Mouse (Mus musculus) bone marrow, adult 2 months (tissue): ENCODE data around the gene Foxn3.

Source experiments
- CTCF ChIP-seq: fragments of 200-500 bp; IDR thresholded peaks from 2 replicates; pipeline ENCODE4 v1.5.1; 2011; ENCODE audit warnings: low read length, control low read depth; ENCODE audit not compliant: control insufficient read depth, insufficient read depth
- POLR2A ChIP-seq: fragments of 200-500 bp; IDR thresholded peaks from 2 replicates; pipeline ENCODE4 v1.6.1; 2011; ENCODE audit warnings: low read depth, mild to moderate bottlenecking, control low read depth, low read length, borderline replicate concordance; ENCODE audit not compliant: control insufficient read depth

DNA sequence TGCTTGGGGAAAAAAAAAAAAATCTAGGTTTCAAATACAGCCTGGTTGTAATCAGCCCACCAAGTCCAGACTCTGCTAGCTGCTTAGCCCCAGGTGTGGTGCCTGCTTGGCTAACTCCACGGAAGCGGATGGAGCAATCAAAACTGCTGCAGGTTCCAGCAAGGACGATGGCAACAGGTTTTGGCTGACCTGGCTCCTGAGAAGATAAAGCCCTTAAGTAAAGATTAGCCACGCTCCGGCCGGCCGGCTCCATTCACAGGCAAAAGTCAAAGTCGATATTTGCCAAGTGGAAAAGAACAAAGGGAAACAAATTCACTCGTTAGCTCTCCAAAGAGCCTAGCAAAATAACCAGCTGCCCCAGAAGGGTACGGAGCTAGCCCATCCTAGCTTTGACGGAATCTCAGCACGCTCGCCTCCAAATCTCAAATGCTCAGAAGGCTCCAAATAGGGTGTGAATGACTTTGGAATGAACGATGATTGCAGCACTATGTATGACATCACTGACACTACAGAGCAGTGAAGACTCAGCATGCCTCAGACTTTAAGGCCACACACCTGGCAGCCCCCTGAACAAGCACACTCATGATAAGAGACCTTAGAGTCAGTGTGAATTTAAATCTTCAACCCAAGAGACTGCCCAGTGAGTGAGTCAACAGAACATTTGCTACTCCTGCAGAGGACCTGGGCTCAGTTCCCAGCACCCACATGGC is 137.0 kb downstream of the Foxn3 start:
- TF ChIP-seq CTCF, result no peak
- no peak for TF ChIP-seq POLR2A
